Mouse (Mus musculus): ENCODE results near the gene Smlr1. TPM values are rescaled to one million over a fixed set of nuclear protein-coding genes. Genes with fewer than 3 reads are reported as not detected.

Smlr1 gene
- polyA plus RNA-seq, 1 experiment from 2014 or later: not detected

DNA sequence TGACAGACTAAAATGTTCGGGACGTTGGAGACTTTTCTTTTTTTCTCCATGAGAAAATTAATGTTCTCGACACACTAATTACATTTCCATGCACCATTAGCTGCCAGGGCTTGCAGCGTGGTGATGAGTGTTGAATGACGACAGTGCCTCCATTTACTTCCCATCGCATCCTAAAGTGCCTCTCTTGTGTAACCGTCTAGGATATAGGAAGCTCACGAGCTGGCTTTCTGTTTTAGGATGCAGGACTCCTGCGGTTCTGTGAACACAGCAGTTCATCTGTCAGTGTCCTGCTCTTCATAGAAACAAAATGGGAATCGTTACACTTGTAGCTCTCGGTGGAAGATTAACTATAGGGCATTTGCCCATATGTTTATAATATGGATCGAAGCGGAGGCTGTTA is 4.7 kb downstream of the Smlr1 start:
- WGBS: 90% methylated on average over 13 of the region's 13 CpGs
- no peak for DNase-seq (ENCODE audit: extremely low spot score, low spot score)
- no peaks in the 10 kb centered on the region for H3K4me1 ChIP-seq
- no peak overlapping the region for H3K4me3 ChIP-seq
- no peaks in the 10 kb centered on the region for H3K9me3 ChIP-seq
- no peak overlapping the region for H3K27ac ChIP-seq
- no peaks in the 10 kb centered on the region for H3K36me3 ChIP-seq (replicated peaks)
- no peaks in the 10 kb centered on the region for H3K27me3 ChIP-seq (ENCODE audit: poor library complexity, severe bottlenecking)

DNA sequence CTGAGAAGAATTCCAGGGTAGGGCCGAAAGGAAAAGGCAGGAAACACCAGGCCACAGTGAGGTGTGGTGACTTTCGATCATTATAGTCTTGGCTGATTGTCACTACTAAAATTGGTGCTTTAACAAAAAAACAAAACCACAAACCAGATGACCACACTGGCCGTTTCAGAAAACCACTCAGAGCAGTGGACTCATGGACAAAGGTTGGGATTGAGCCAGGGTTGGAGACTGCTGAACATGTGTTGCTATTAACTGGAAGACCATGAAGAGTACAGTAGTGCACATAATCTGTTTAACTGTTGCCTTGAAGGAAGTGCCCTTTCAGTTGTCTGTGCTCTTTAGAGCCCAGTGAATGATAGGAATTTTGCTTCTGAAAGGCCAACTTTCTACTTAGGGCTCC is 8.9 kb downstream of the Smlr1 start:
- DNase-seq (ENCODE audit: extremely low spot score, low spot score): no peak
- H3K4me3 ChIP-seq: no peak overlapping the region
- no peak overlapping the region for H3K27ac ChIP-seq
- no peaks in the 10 kb centered on the region for H3K9me3 ChIP-seq
- WGBS: 87% methylated on average over 3 of the region's 3 CpGs
- H3K27me3 ChIP-seq (ENCODE audit: poor library complexity, severe bottlenecking): no peaks in the 10 kb centered on the region
- no peaks in the 10 kb centered on the region for H3K36me3 ChIP-seq (replicated peaks)
- no peaks in the 10 kb centered on the region for H3K4me1 ChIP-seq

DNA sequence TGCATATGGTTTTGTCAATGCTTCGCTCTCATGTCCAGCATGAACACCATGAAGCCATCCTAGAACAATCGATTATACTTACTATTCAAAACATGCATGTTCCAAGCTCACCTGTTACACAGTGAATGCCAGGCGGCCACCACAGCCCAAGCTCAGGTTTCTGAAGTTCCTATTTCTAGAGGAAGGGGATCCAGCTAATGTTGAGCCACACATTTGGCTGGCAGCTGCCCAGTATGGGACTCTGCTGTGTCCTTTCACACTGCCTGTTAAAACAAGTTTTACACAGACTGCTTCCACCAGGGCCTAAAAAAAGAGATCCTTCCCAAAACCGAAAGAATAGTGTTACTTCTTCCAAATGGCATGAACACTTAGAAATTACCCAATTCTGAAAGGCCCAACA is 9.4 kb downstream of the Smlr1 start:
- WGBS: 92% methylated on average over 4 of the region's 4 CpGs
- H3K36me3 ChIP-seq (replicated peaks): no peaks in the 10 kb centered on the region
- no peak overlapping the region for H3K27ac ChIP-seq
- no peaks in the 10 kb centered on the region for H3K27me3 ChIP-seq (ENCODE audit: poor library complexity, severe bottlenecking)
- no peaks in the 10 kb centered on the region for H3K9me3 ChIP-seq
- no peak for DNase-seq (ENCODE audit: extremely low spot score, low spot score)
- H3K4me1 ChIP-seq: no peaks in the 10 kb centered on the region
- H3K4me3 ChIP-seq: no peak overlapping the region

DNA sequence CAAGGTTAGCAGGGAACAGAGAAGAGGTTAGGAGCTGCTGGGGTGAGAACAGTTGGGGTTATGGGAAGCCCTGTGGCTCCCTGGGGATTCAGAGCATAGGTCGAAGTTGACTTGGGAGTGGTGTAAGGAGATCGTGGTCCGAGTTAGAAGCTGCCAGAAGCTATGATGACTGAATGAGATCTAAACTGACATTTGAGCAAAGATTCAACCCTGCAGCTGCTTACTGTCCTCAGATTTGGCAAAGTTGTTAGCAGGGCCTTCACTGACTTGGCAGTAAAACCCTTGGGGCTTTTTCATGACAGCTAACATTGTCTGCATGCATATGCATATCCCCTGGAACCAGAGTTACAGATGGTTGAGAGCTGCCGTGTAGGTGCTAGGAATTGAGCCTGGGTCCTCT is 9.9 kb downstream of the Smlr1 start:
- Histone ChIP-seq H3K36me3 (replicated peaks) (no peaks in the 10 kb centered on the region), H3K9me3 (no peaks in the 10 kb centered on the region), H3K4me1 (no peaks in the 10 kb centered on the region), H3K27ac (no peak overlapping the region), H3K4me3 (no peak overlapping the region), H3K27me3 (ENCODE audit: poor library complexity, severe bottlenecking) (no peaks in the 10 kb centered on the region)
- DNase-seq (ENCODE audit: extremely low spot score, low spot score): no peak
- WGBS: 89% methylated on average over 4 of the region's 4 CpGs

GRCm38 (mm10) chr10:25523727-25524126 is 12.3 kb downstream of the Smlr1 start:
- Histone ChIP-seq H3K27me3 (ENCODE audit: poor library complexity, severe bottlenecking) (no peaks in the 10 kb centered on the region), H3K4me3 (no peak overlapping the region), H3K27ac (no peak overlapping the region), H3K4me1 (no peaks in the 10 kb centered on the region), H3K36me3 (replicated peaks) (no peaks in the 10 kb centered on the region), H3K9me3 (no peaks in the 10 kb centered on the region)
- WGBS: 87% methylated on average over 8 of the region's 8 CpGs
- DNase-seq (ENCODE audit: extremely low spot score, low spot score): no peak

DNA sequence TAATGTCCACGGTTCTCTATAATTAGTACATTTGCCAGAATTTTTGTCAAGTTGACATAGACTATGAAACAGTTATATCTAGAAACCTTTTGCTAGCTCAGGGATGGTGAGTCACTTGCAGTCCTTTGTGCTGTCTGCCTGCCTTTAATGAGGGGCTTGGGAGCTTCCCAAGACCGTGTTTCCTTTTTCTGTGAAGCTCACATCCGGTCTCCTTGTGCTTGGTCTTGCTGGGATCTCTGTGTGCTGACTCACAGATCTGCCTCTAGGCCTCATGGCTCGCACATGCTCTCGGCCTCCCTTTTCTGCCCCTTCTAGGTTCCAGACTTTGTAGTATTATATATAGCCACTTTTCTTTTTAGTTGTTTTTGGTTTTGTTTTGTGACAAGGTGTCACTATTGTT is 15.6 kb downstream of the Smlr1 start:
- Histone ChIP-seq H3K4me1 (no peaks in the 10 kb centered on the region), H3K27me3 (ENCODE audit: poor library complexity, severe bottlenecking) (no peaks in the 10 kb centered on the region), H3K36me3 (replicated peaks) (peaks cover 15% of the 10 kb centered on the region), H3K27ac (no peak overlapping the region), H3K9me3 (no peaks in the 10 kb centered on the region), H3K4me3 (no peak overlapping the region)
- 85% methylated on average over 5 of the region's 5 CpGs for WGBS
- DNase-seq (ENCODE audit: extremely low spot score, low spot score): no peak

GRCm38 (mm10) chr10:25519954-25520353 is 16.1 kb downstream of the Smlr1 start:
- Histone ChIP-seq H3K4me3 (no peak overlapping the region), H3K36me3 (replicated peaks) (peaks cover 19% of the 10 kb centered on the region), H3K27me3 (ENCODE audit: poor library complexity, severe bottlenecking) (no peaks in the 10 kb centered on the region), H3K4me1 (no peaks in the 10 kb centered on the region), H3K9me3 (no peaks in the 10 kb centered on the region), H3K27ac (no peak overlapping the region)
- no peak for DNase-seq (ENCODE audit: extremely low spot score, low spot score)
- WGBS: 76% methylated on average over 3 of the region's 3 CpGs

GRCm38 (mm10) chr10:25513821-25514220 is 22.2 kb downstream of the Smlr1 start:
- H3K27me3 ChIP-seq (ENCODE audit: poor library complexity, severe bottlenecking): no peaks in the 10 kb centered on the region
- H3K36me3 ChIP-seq (replicated peaks): peaks cover 23% of the 10 kb centered on the region
- no peak overlapping the region for H3K4me3 ChIP-seq
- H3K9me3 ChIP-seq: no peaks in the 10 kb centered on the region
- no peak for DNase-seq (ENCODE audit: extremely low spot score, low spot score)
- H3K4me1 ChIP-seq: no peaks in the 10 kb centered on the region
- 79% methylated on average over 1 of the region's 1 CpGs for WGBS
- no peak overlapping the region for H3K27ac ChIP-seq

DNA sequence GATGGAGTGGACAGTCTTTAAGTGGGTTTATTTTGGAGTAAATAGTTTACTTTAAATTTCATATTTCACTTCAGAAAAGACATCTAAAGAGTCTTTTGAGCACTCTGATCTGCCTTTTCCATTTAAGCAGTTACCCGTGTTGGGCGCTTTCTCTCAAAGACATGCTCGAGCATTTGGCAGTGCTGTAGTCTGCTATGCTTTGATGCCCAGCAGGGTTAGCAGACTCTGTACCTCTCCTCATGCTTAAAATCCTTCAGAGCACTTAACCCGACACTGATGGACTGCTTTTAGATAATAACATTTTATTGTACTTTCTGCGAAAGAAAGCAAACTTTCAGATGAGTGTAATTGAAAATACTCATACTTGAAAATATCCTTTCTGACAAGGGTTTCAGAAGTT is 32.8 kb downstream of the Smlr1 start:
- Histone ChIP-seq H3K36me3 (replicated peaks) (peaks cover 13% of the 10 kb centered on the region), H3K9me3 (no peaks in the 10 kb centered on the region), H3K4me3 (no peak overlapping the region), H3K27ac (no peak overlapping the region), H3K4me1 (no peaks in the 10 kb centered on the region), H3K27me3 (ENCODE audit: poor library complexity, severe bottlenecking) (no peaks in the 10 kb centered on the region)
- DNase-seq (ENCODE audit: extremely low spot score, low spot score): no peak
- 95% methylated on average over 5 of the region's 5 CpGs for WGBS

- WGBS: 65% methylated on average over 10 of the region's 10 CpGs
- peaks cover 9% of the 10 kb centered on the region for H3K36me3 ChIP-seq (replicated peaks)
- no peak overlapping the region for H3K4me3 ChIP-seq
- H3K27me3 ChIP-seq (ENCODE audit: poor library complexity, severe bottlenecking): no peaks in the 10 kb centered on the region
- no peaks in the 10 kb centered on the region for H3K4me1 ChIP-seq
- DNase-seq (ENCODE audit: extremely low spot score, low spot score): no peak
- no peak overlapping the region for H3K27ac ChIP-seq
- H3K9me3 ChIP-seq: no peaks in the 10 kb centered on the region
Observed at GRCm38 (mm10) chr10:25499323-25500071, 36.6 kb downstream of the Smlr1 start.

- H3K27ac ChIP-seq: no peak overlapping the region
Observed at GRCm38 (mm10) chr10:25488456-25488855, 47.6 kb downstream of the Smlr1 start.

DNA sequence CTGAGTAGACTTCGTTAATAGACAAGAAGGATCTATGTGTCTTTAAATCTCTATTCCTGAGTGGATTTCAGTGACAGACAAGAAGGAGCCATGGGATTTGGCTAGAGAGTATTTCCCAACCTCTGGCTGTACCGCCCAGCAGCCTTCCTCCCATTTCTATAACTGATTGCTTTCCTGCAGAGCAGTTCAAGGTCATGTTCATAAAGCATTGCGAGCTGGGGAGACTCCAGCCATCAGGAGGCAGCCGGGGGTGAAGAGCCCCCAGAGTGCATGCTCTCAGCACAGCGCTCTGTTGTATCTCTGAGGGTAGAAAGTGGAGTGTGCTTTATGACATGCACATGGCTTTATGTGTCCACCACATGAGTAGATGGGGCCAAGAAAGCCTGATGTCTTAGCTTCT is 53.3 kb downstream of the Smlr1 start:
- Histone ChIP-seq H3K4me1 (no peaks in the 10 kb centered on the region), H3K27me3 (ENCODE audit: poor library complexity, severe bottlenecking) (no peaks in the 10 kb centered on the region), H3K9me3 (no peaks in the 10 kb centered on the region), H3K27ac (no peak overlapping the region), H3K4me3 (no peak overlapping the region), H3K36me3 (replicated peaks) (peaks cover 7% of the 10 kb centered on the region)
- WGBS: 87% methylated on average over 5 of the region's 5 CpGs
- DNase-seq (ENCODE audit: extremely low spot score, low spot score): no peak

More at GRCm38 (mm10) chr10:25488456-25488855, 47.6 kb downstream of the Smlr1 start:
- 24% methylated on average over 1 of the region's 1 CpGs for WGBS
- no peaks in the 10 kb centered on the region for H3K9me3 ChIP-seq
- H3K36me3 ChIP-seq (replicated peaks): no peaks in the 10 kb centered on the region
- H3K4me3 ChIP-seq: no peak overlapping the region
- no peaks in the 10 kb centered on the region for H3K27me3 ChIP-seq (ENCODE audit: poor library complexity, severe bottlenecking)
- H3K4me1 ChIP-seq: no peaks in the 10 kb centered on the region
- DNase-seq (ENCODE audit: extremely low spot score, low spot score): peak; percentile 43

GRCm38 (mm10) chr10:25479716-25480115 is 56.4 kb downstream of the Smlr1 start:
- Histone ChIP-seq H3K9me3 (no peaks in the 10 kb centered on the region), H3K27me3 (ENCODE audit: poor library complexity, severe bottlenecking) (no peaks in the 10 kb centered on the region)
- WGBS: 86% methylated on average over 3 of the region's 3 CpGs

More at GRCm38 (mm10) chr10:25479716-25480115, 56.4 kb downstream of the Smlr1 start:
- H3K4me3 ChIP-seq: no peak overlapping the region
- no peaks in the 10 kb centered on the region for H3K4me1 ChIP-seq
- H3K27ac ChIP-seq: no peak overlapping the region
- no peak for DNase-seq (ENCODE audit: extremely low spot score, low spot score)
- peaks cover 7% of the 10 kb centered on the region for H3K36me3 ChIP-seq (replicated peaks)
